Mouse (Mus musculus): ENCODE data around the gene Stoml3. TPM values are rescaled to one million over a fixed set of nuclear protein-coding genes. Genes with fewer than 3 reads are reported as not detected.
A peak's percentile ranks its signal among the peaks of the same experiment; 100 is the strongest.

The Stoml3 gene
- polyA plus RNA-seq, 1 experiment from 2014 or later, result not detected

GRCm38 (mm10) chr3:53463046-53463764 is 25.2 kb upstream of the Stoml3 start, which contains the start of the genes Nhlrc3 and Proser1:
Nhlrc3 (minus strand) TSS chr3:53463332.
Proser1 (plus strand) TSS chr3:53463666.
- under 1% methylated on average over 52 of the region's 52 CpGs for WGBS
- H3K9ac ChIP-seq, result peak within 1 kb of the TSS; percentile 88
- H3K36me3 ChIP-seq, result peaks cover 20% of the 10 kb centered on the region; the same call in 1 of the 2 replicates
- no peaks in the 10 kb centered on the region for H3K9me3 ChIP-seq (replicated peaks)
- peak within 1 kb of the TSS; percentile 90 for H3K27ac ChIP-seq
- H3K4me1 ChIP-seq, result peaks cover 38% of the 10 kb centered on the region
- H3K27me3 ChIP-seq, result no peaks in the 10 kb centered on the region
- peak within 1 kb of the TSS; percentile 72 for H3K4me2 ChIP-seq (replicated peaks)
- H3K4me3 ChIP-seq, result peak within 1 kb of the TSS; percentile 80
- peak; percentile 98 for ATAC-seq (ENCODE audit: low FRiP score)

GRCm38 (mm10) chr3:53463765-53464114 is 24.7 kb upstream of the Stoml3 start:
- Histone ChIP-seq H3K4me2 (replicated peaks) (peak overlapping the region; percentile 72), H3K4me1 (peaks cover 38% of the 10 kb centered on the region), H3K9me3 (replicated peaks) (no peaks in the 10 kb centered on the region), H3K27ac (peak overlapping the region; percentile 90), H3K4me3 (peak overlapping the region; percentile 80), H3K27me3 (no peaks in the 10 kb centered on the region), H3K36me3 (peaks cover 15% of the 10 kb centered on the region; the same call in 1 of the 2 replicates), H3K9ac (peak overlapping the region; percentile 88)
- no peak for ATAC-seq (ENCODE audit: low FRiP score)
- 1% methylated on average over 35 of the region's 35 CpGs for WGBS

GRCm38 (mm10) chr3:53464146-53464698 is 24.2 kb upstream of the Stoml3 start:
- Histone ChIP-seq H3K9me3 (replicated peaks) (no peaks in the 10 kb centered on the region), H3K27ac (peak overlapping the region; percentile 90), H3K36me3 (peaks cover 12% of the 10 kb centered on the region; the same call in 1 of the 2 replicates), H3K27me3 (no peaks in the 10 kb centered on the region), H3K4me2 (replicated peaks) (peak overlapping the region; percentile 72), H3K4me3 (peak overlapping the region; percentile 80), H3K4me1 (peaks cover 38% of the 10 kb centered on the region), H3K9ac (peak overlapping the region; percentile 88)
- no peak for ATAC-seq (ENCODE audit: low FRiP score)
- under 1% methylated on average over 20 of the region's 20 CpGs for WGBS

- no peak for ATAC-seq (ENCODE audit: low FRiP score)
- peak overlapping the region; percentile 72 for H3K4me2 ChIP-seq (replicated peaks)
- peak overlapping the region; percentile 15 for H3K4me3 ChIP-seq
- H3K36me3 ChIP-seq, result 0 out of 2 replicates have a peak, but pooled peaks cover 3% of the 10 kb centered on the region
- H3K27ac ChIP-seq, result no peak overlapping the region
- H3K27me3 ChIP-seq, result no peaks in the 10 kb centered on the region
- H3K4me1 ChIP-seq, result peaks cover 38% of the 10 kb centered on the region
- 67% methylated on average over 6 of the region's 6 CpGs for WGBS
- no peaks in the 10 kb centered on the region for H3K9me3 ChIP-seq (replicated peaks)
- H3K9ac ChIP-seq, result peak overlapping the region; percentile 39; the same call in 1 of the 2 replicates
Measured at GRCm38 (mm10) chr3:53465330-53465729, 23.1 kb upstream of the Stoml3 start.

- Histone ChIP-seq H3K4me1 (peaks cover 34% of the 10 kb centered on the region), H3K27me3 (no peaks in the 10 kb centered on the region), H3K4me3 (peak overlapping the region; percentile 15; the same call in 1 of the 2 replicates), H3K36me3 (peaks cover 8% of the 10 kb centered on the region), H3K4me2 (replicated peaks) (peak overlapping the region; percentile 72), H3K27ac (no peak overlapping the region), H3K9me3 (replicated peaks) (no peaks in the 10 kb centered on the region), H3K9ac (no peak overlapping the region)
- 58% methylated on average over 9 of the region's 9 CpGs for WGBS
- no peak for ATAC-seq (ENCODE audit: low FRiP score)
Measured at GRCm38 (mm10) chr3:53466481-53466880, 22.0 kb upstream of the Stoml3 start.

GRCm38 (mm10) chr3:53467356-53467755 is 21.1 kb upstream of the Stoml3 start:
- H3K9me3 ChIP-seq (replicated peaks), result no peaks in the 10 kb centered on the region
- no peak overlapping the region for H3K9ac ChIP-seq
- no peak overlapping the region for H3K4me2 ChIP-seq (replicated peaks)
- H3K27me3 ChIP-seq, result no peaks in the 10 kb centered on the region
- peaks cover 16% of the 10 kb centered on the region for H3K36me3 ChIP-seq
- 86% methylated on average over 4 of the region's 5 CpGs for WGBS
- ATAC-seq (ENCODE audit: low FRiP score), result no peak
- H3K4me1 ChIP-seq, result peaks cover 29% of the 10 kb centered on the region
- H3K27ac ChIP-seq, result no peak overlapping the region
- H3K4me3 ChIP-seq, result no peak overlapping the region

GRCm38 (mm10) chr3:53469650-53470049 is 18.8 kb upstream of the Stoml3 start:
- Histone ChIP-seq H3K9me3 (replicated peaks) (no peaks in the 10 kb centered on the region), H3K4me3 (no peak overlapping the region), H3K36me3 (peaks cover 39% of the 10 kb centered on the region), H3K27ac (no peak overlapping the region), H3K9ac (no peak overlapping the region), H3K27me3 (no peaks in the 10 kb centered on the region), H3K4me2 (replicated peaks) (no peak overlapping the region), H3K4me1 (peaks cover 26% of the 10 kb centered on the region)
- no peak for ATAC-seq (ENCODE audit: low FRiP score)
- WGBS, result 93% methylated on average over 5 of the region's 5 CpGs

- Histone ChIP-seq H3K4me3 (no peak overlapping the region), H3K9me3 (replicated peaks) (no peaks in the 10 kb centered on the region), H3K4me1 (peaks cover 5% of the 10 kb centered on the region; the same call in 1 of the 2 replicates), H3K27me3 (no peaks in the 10 kb centered on the region), H3K9ac (no peak overlapping the region), H3K4me2 (replicated peaks) (no peak overlapping the region), H3K27ac (no peak overlapping the region), H3K36me3 (peaks cover 60% of the 10 kb centered on the region)
- WGBS, result 96% methylated on average over 5 of the region's 5 CpGs
- ATAC-seq (ENCODE audit: low FRiP score), result no peak
Measured at GRCm38 (mm10) chr3:53472061-53472460, 16.4 kb upstream of the Stoml3 start.

GRCm38 (mm10) chr3:53474179-53474578 is 14.3 kb upstream of the Stoml3 start:
- no peak for ATAC-seq (ENCODE audit: low FRiP score)
- WGBS, result 82% methylated on average over 4 of the region's 4 CpGs
- H3K27me3 ChIP-seq, result no peaks in the 10 kb centered on the region
- H3K4me1 ChIP-seq, result no peaks in the 10 kb centered on the region
- peaks cover 81% of the 10 kb centered on the region for H3K36me3 ChIP-seq
- no peak overlapping the region for H3K9ac ChIP-seq
- H3K4me2 ChIP-seq (replicated peaks), result no peak overlapping the region
- H3K9me3 ChIP-seq (replicated peaks), result no peaks in the 10 kb centered on the region
- H3K4me3 ChIP-seq, result no peak overlapping the region
- no peak overlapping the region for H3K27ac ChIP-seq

- Histone ChIP-seq H3K36me3 (peaks cover 94% of the 10 kb centered on the region), H3K4me1 (no peaks in the 10 kb centered on the region), H3K27me3 (no peaks in the 10 kb centered on the region), H3K27ac (no peak overlapping the region), H3K4me3 (no peak overlapping the region), H3K9me3 (replicated peaks) (no peaks in the 10 kb centered on the region), H3K9ac (no peak overlapping the region), H3K4me2 (replicated peaks) (no peak overlapping the region)
- 75% methylated on average over 6 of the region's 6 CpGs for WGBS
- ATAC-seq (ENCODE audit: low FRiP score), result no peak; the same call in 1 of the 2 replicates
Measured at GRCm38 (mm10) chr3:53475889-53476288, 12.6 kb upstream of the Stoml3 start.

- no peaks in the 10 kb centered on the region for H3K27me3 ChIP-seq
- H3K9me3 ChIP-seq (replicated peaks), result no peaks in the 10 kb centered on the region
- no peak for ATAC-seq (ENCODE audit: low FRiP score)
- H3K4me1 ChIP-seq, result no peaks in the 10 kb centered on the region
- 92% methylated on average over 17 of the region's 17 CpGs for WGBS
- H3K36me3 ChIP-seq, result peaks cover 92% of the 10 kb centered on the region
- H3K4me2 ChIP-seq (replicated peaks), result no peak overlapping the region
- no peak overlapping the region for H3K27ac ChIP-seq
- H3K9ac ChIP-seq, result no peak overlapping the region
- no peak overlapping the region for H3K4me3 ChIP-seq
Measured at GRCm38 (mm10) chr3:53477468-53477867, 11.0 kb upstream of the Stoml3 start.

- Histone ChIP-seq H3K4me1 (no peaks in the 10 kb centered on the region), H3K36me3 (peaks cover 84% of the 10 kb centered on the region), H3K4me2 (replicated peaks) (no peak overlapping the region), H3K27ac (no peak overlapping the region), H3K9me3 (replicated peaks) (no peaks in the 10 kb centered on the region), H3K27me3 (no peaks in the 10 kb centered on the region), H3K4me3 (no peak overlapping the region), H3K9ac (no peak overlapping the region)
- 94% methylated on average over 30 of the region's 30 CpGs for WGBS
- ATAC-seq (ENCODE audit: low FRiP score), result no peak; the same call in 1 of the 2 replicates
Measured at GRCm38 (mm10) chr3:53478419-53479046, 9.9 kb upstream of the Stoml3 start.

Measured in hindbrain, embryonic 12.5 days (tissue).